14 mouse cellular contexts compared by ENCODE assay signal in genomic region chr10:67295938-67296466, GRCm38 (mm10).
"Had no signal": no experiment of that assay in that cellular context is flagged by ENCODE, and none has a peak within 500 bp of the region (broad histone marks: within the 10 kb centered on the region; RNA-seq: fewer than 3 reads in every experiment).

No protein-coding gene starts in this region.

- H3K36me3 ChIP-seq: intestine, embryonic 15.5 days; limb, embryonic 13.5 days; midbrain, embryonic 15.5 days; neural tube, embryonic 13.5 days had no signal

- H3K9me3 ChIP-seq: intestine, embryonic 15.5 days; limb, embryonic 13.5 days; midbrain, embryonic 15.5 days; neural tube, embryonic 13.5 days had no signal

- ATAC-seq: intestine, embryonic 15.5 days; midbrain, embryonic 15.5 days had no signal

- DNase-seq: kidney, adult 18-20 months; kidney, postnatal 10 days; kidney, postnatal 4 days; lung, adult 18-20 months; retina, postnatal 1 day; right cerebral cortex, postnatal 4 days; thymus, adult 18-20 months; thymus, postnatal 25 days had no signal

- H3K9ac ChIP-seq: intestine, embryonic 15.5 days; limb, embryonic 13.5 days; midbrain, embryonic 15.5 days; neural tube, embryonic 13.5 days had no signal

- H3K4me2 ChIP-seq: intestine, embryonic 15.5 days; limb, embryonic 13.5 days; midbrain, embryonic 11.5 days; midbrain, embryonic 15.5 days; neural tube, embryonic 13.5 days had no signal

- H3K4me1 ChIP-seq: intestine, embryonic 15.5 days; midbrain, embryonic 15.5 days; neural tube, embryonic 13.5 days had no signal

- H3K4me3 ChIP-seq: intestine, embryonic 15.5 days; layer of hippocampus, adult 2 months; limb, embryonic 13.5 days; midbrain, embryonic 15.5 days; neural tube, embryonic 13.5 days had no signal

- H3K27ac ChIP-seq: intestine, embryonic 15.5 days; layer of hippocampus, adult 2 months; limb, embryonic 13.5 days; midbrain, embryonic 15.5 days; neural tube, embryonic 13.5 days had no signal

- H3K27me3 ChIP-seq: intestine, embryonic 15.5 days; limb, embryonic 13.5 days; midbrain, embryonic 15.5 days; neural tube, embryonic 13.5 days had no signal
